Mouse (Mus musculus) C2C12 (cell line): Measurements from ENCODE around the gene Nat9.

Experiments used
- CEBPB ChIP-seq: IDR thresholded peaks from one replicate; pipeline ENCODE4 v1.6.1; 2011; ENCODE audit warnings: low read depth, mild to moderate bottlenecking, control low read depth, moderate library complexity
- CTCF ChIP-seq: IDR thresholded peaks from one replicate; pipeline ENCODE4 v1.5.1; 2011; ENCODE audit not compliant: control insufficient read depth, insufficient read depth, insufficient read length
- FOSL1 ChIP-seq: IDR thresholded peaks from one replicate; pipeline ENCODE4 v1.8.0; 2011; ENCODE audit warnings: mild to moderate bottlenecking, low read length; ENCODE audit not compliant: poor library complexity, insufficient read depth, severe bottlenecking
- MAX ChIP-seq: IDR thresholded peaks from one replicate; pipeline ENCODE4 v1.6.1; 2011; ENCODE audit warnings: mild to moderate bottlenecking, control low read depth
- MYOD1 ChIP-seq: IDR thresholded peaks from one replicate; pipeline ENCODE4 v1.6.1; 2011; ENCODE audit warnings: low read depth; ENCODE audit not compliant: control insufficient read depth, insufficient read length
- MYOG ChIP-seq: IDR thresholded peaks from one replicate; pipeline ENCODE4 v1.6.1; 2011; ENCODE audit not compliant: control insufficient read depth, insufficient read length; ENCODE audit errors: extremely low read depth
- USF1 ChIP-seq: IDR thresholded peaks from one replicate; pipeline ENCODE4 v1.6.1; 2011; ENCODE audit warnings: low read depth, mild to moderate bottlenecking, control low read depth, moderate library complexity

GRCm38 (mm10) chr11:115228430-115228829 is 40.8 kb upstream of the Nat9 start:
- TF ChIP-seq MAX: no peak
- no peak for TF ChIP-seq USF1
- no peak for TF ChIP-seq CTCF
- no peak for TF ChIP-seq FOSL1
- TF ChIP-seq MYOD1: no peak
- TF ChIP-seq MYOG: no peak
- TF ChIP-seq CEBPB: no peak
